Mouse (Mus musculus) MN1 (cell line): ENCODE results near the gene Epha6.
"Not testable (repeated sequence)": the region's sequence is repeated elsewhere in the genome, so short reads cannot be mapped to it uniquely, and the experiment has no call there.

Source experiments
- DNase-seq: peaks from one replicate; pipeline ENCODE4 v3.0.0-alpha.2; 2016; ENCODE audit warnings: low spot score

The Epha6 gene

GRCm38 (mm10) chr16:59923696-59924095 is 681.6 kb downstream of the Epha6 start:
- DNase-seq: no peak

GRCm38 (mm10) chr16:59880073-59880472 is 725.3 kb downstream of the Epha6 start:
- no peak for DNase-seq

- no peak for DNase-seq
Observed at GRCm38 (mm10) chr16:59871792-59872191, 733.5 kb downstream of the Epha6 start.

- no peak for DNase-seq
Observed at GRCm38 (mm10) chr16:59854160-59854717, 751.1 kb downstream of the Epha6 start.

GRCm38 (mm10) chr16:59852689-59853088 is 752.6 kb downstream of the Epha6 start:
- no peak for DNase-seq

- peak; percentile 18 for DNase-seq
Observed at GRCm38 (mm10) chr16:59846574-59846973, 758.8 kb downstream of the Epha6 start.

GRCm38 (mm10) chr16:59836778-59837177 is 768.6 kb downstream of the Epha6 start:
- DNase-seq: no peak

GRCm38 (mm10) chr16:59836304-59836703 is 769.0 kb downstream of the Epha6 start:
- no peak for DNase-seq

- no peak for DNase-seq
Observed at GRCm38 (mm10) chr16:59832468-59832867, 772.9 kb downstream of the Epha6 start.

- no peak for DNase-seq
Observed at GRCm38 (mm10) chr16:59829655-59830054, 775.7 kb downstream of the Epha6 start.

GRCm38 (mm10) chr16:59799790-59800189 is 805.5 kb downstream of the Epha6 start:
- DNase-seq: not testable (repeated sequence)

- no peak for DNase-seq
Observed at GRCm38 (mm10) chr16:59772297-59772696, 833.0 kb downstream of the Epha6 start.

- DNase-seq: no peak
Observed at GRCm38 (mm10) chr16:59770421-59770820, 834.9 kb downstream of the Epha6 start.

GRCm38 (mm10) chr16:59769936-59770335 is 835.4 kb downstream of the Epha6 start:
- no peak for DNase-seq

- DNase-seq: no peak
Observed at GRCm38 (mm10) chr16:59760875-59761274, 844.5 kb downstream of the Epha6 start.

GRCm38 (mm10) chr16:59750905-59751304 is 854.4 kb downstream of the Epha6 start:
- DNase-seq: no peak

GRCm38 (mm10) chr16:59743669-59744068 is 861.7 kb downstream of the Epha6 start:
- no peak for DNase-seq

- DNase-seq: no peak
Observed at GRCm38 (mm10) chr16:59715524-59715923, 889.8 kb downstream of the Epha6 start.

GRCm38 (mm10) chr16:59693230-59693629 is 912.1 kb downstream of the Epha6 start:
- DNase-seq: no peak

GRCm38 (mm10) chr16:59689120-59689519 is 916.2 kb downstream of the Epha6 start:
- DNase-seq: no peak

GRCm38 (mm10) chr16:59685135-59685534 is 920.2 kb downstream of the Epha6 start:
- DNase-seq: no peak

- DNase-seq: peak; percentile 78
Observed at GRCm38 (mm10) chr16:59683434-59683833, 921.9 kb downstream of the Epha6 start.

- DNase-seq: no peak
Observed at GRCm38 (mm10) chr16:59682216-59682891, 923.0 kb downstream of the Epha6 start.

GRCm38 (mm10) chr16:59666938-59667337 is 938.4 kb downstream of the Epha6 start:
- DNase-seq: no peak
